Mouse (Mus musculus) cerebellum, adult (tissue): ENCODE results near the gene Ssxb8.
"Not testable (repeated sequence)": the region's sequence is repeated elsewhere in the genome, so short reads cannot be mapped to it uniquely, and the experiment has no call there.

Source experiments
- ATAC-seq: cut with Nextera tagmentation; 2 replicates; pipeline ENCODE4 v1.9.2; 2017; ENCODE audit warnings: mild to moderate bottlenecking, moderate library complexity, mixed read lengths; ENCODE audit not compliant: insufficient number of reproducible peaks, low FRiP score, low TSS enrichment

Ssxb8 gene

DNA sequence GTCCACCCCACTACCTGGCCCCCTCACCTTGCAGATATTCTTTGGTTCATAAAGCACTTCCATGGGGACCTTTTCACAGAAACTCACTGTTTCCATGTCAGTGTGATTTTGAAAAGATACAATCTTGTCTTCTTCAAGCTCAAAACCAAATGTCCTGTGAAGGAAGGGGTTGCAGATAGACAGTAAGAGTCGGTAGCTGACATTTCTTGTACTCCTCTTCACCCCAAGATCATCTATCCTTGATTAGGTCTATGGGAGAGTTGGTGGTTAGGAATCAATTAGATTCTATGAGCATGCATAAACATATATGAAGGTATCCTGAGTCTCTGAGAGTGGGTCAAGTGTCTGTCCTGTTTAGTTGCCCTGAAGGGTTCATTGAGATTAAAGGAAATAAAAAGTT, at the start of gene Ssxb8:
Ssxb8 (minus strand) TSS at position 101 of the 400 bp plus-strand sequence.
- not testable (repeated sequence) for ATAC-seq

DNA sequence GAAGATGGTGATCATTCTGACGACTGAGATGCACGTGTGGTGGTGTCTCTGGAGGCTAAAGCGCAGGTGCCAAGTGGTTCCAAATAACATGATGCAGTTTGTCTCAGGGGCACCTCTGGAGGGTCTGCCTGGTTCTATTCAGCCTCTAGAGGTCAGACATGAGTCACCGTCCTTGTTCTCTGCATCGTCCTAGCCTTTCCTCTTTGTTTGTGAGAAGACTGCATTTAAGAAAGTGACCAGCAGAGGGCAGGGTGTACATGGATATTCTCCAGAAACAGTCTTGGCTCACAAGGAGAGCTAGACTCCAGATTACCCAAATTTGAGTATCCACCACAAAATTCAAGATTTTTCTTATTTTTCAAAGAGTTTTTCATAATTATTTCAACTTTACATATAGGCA, 42.3 kb upstream of the Ssxb8 start:
- ATAC-seq, result no peak

DNA sequence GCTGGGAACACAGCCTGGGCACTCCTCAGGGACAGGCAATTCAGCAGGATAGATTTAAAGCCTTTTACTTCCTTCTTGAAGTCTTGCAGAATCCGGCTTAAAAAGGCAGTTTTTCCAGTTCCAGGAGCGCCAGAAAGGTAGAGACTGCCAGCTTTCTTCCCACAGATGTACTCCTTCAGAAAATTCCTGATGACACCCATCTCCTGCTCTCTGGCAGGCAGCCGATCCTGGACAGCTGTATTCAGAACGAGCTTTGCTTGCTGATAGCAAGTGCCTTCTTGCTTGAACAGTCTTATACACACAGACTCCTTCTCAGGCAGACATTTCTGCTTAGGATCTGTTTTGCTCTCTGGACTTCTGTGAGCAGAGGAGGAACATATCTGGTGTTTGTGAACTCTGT, 27.6 kb downstream of the Ssxb8 start:
- ATAC-seq, result no peak
